Mouse (Mus musculus) cortical plate, adult 2 months (tissue): ENCODE data around the gene Dlx2. TPM values are rescaled to one million over a fixed set of nuclear protein-coding genes. Genes with fewer than 3 reads are reported as not detected.

ENCODE experiments used
- H3K27ac ChIP-seq: fragments of 200-500 bp; 2 replicates; pipeline ENCODE4 v1.5.1; 2012; ENCODE audit warnings: low read length, control low read depth, inconsistent platforms; ENCODE audit not compliant: insufficient read depth
- H3K4me1 ChIP-seq: fragments of 200-500 bp; 2 replicates; pipeline ENCODE4 v1.6.1; 2011; ENCODE audit warnings: low read length; ENCODE audit not compliant: control insufficient read depth, insufficient read depth
- H3K4me3 ChIP-seq: fragments of 200-500 bp; 2 replicates; pipeline ENCODE4 v1.5.1; 2011; ENCODE audit warnings: mild to moderate bottlenecking, low read length, control low read depth; ENCODE audit not compliant: insufficient read depth
- CTCF ChIP-seq: fragments of 200-500 bp; IDR thresholded peaks from 2 replicates; pipeline ENCODE4 v1.5.1; 2011; ENCODE audit warnings: mild to moderate bottlenecking, control low read depth, low read length; ENCODE audit not compliant: insufficient read depth; ENCODE audit errors: extremely low read depth
- POLR2A ChIP-seq: fragments of 200-500 bp; IDR thresholded peaks from 2 replicates; pipeline ENCODE4 v1.6.1; 2011; ENCODE audit warnings: mild to moderate bottlenecking, low read length, control low read depth; ENCODE audit not compliant: insufficient read depth; ENCODE audit errors: extremely low read depth
- polyA plus RNA-seq: library from polyadenylated mRNA; depleted of rRNA; stranded (reverse); fragments of >200 nt; gene quantifications from 2 replicates; pipeline ENCODE4 v1.2.3, GENCODE M21; 2012; rRNA removed

Gene Dlx2
- polyA plus RNA-seq, 1 experiment, result 4.2 TPM

DNA sequence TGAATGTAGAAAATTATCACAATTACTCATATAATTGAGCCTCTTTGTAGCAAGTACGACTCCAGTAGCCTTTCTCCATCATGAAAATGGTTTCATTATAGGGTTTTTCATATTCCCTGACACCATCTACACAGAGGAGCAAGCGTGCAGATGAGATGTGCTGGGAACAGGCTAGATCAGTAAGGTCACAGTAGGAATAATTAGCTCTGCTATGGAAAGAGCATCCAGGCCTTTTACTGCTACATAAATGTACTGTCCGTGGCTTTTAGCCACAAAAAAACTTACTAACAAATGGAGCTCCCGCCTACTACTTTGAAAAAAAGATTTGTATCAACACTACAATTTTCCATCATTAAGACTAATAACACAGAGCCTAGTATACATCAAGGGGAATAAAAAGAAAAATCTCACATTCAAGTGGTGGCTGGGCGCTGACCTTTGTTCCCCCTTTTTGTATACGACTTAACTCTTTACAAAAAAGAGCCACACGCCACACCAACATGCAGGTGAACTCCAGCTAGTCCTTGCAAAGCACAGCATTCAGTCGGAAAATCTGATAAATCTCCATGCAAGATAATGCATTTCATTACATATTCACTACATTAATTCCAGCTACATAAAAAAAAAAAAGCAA lies 29.0 kb downstream of the Dlx2 start:
- H3K4me3 ChIP-seq, result no peak overlapping the region
- TF ChIP-seq POLR2A (no peak), CTCF (no peak)
- no peak overlapping the region for H3K27ac ChIP-seq
- no peaks in the 10 kb centered on the region for H3K4me1 ChIP-seq

DNA sequence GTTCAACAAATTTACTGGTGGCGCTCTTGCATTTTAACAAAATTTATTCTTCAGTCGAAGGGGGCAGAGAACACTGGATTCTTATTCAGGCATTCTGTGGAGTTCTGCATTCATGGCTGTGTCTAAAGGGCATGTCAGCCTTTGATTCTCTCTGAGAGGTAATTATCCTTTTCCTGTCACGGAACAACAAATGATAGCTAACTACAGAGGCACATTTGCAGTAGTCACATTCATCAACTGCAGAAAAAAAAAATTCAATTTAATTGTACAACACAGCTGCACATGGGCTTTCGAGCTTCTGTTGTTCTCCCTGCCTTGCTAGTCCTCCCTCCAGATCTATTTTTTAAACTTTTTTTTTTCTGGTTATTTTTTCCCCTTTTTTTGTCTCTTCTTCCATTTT lies 29.6 kb downstream of the Dlx2 start:
- no peak overlapping the region for H3K27ac ChIP-seq
- H3K4me3 ChIP-seq, result no peak overlapping the region
- no peaks in the 10 kb centered on the region for H3K4me1 ChIP-seq
- TF ChIP-seq POLR2A, result no peak
- no peak for TF ChIP-seq CTCF

DNA sequence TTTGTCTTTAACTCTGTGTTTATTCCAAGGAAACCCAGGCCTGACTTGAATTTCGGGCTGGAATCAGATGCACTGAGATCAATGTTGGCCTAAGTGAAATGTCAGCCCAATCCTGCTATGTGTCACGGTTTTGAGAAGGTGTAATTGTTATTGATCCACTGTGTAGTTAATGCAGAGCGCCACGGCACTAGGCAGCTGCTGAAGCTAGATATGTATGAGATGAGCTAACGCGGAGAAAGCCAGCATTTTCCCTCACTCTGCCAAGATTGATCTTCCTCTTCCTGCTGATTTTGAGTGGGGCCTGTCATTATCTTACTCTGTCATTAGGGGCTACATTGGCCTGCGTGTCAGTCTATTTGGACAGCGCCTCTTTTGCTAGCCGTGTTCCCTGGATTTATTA lies 34.2 kb downstream of the Dlx2 start:
- Histone ChIP-seq H3K4me1 (no peaks in the 10 kb centered on the region), H3K4me3 (no peak overlapping the region), H3K27ac (no peak overlapping the region)
- TF ChIP-seq POLR2A (no peak), CTCF (no peak)

DNA sequence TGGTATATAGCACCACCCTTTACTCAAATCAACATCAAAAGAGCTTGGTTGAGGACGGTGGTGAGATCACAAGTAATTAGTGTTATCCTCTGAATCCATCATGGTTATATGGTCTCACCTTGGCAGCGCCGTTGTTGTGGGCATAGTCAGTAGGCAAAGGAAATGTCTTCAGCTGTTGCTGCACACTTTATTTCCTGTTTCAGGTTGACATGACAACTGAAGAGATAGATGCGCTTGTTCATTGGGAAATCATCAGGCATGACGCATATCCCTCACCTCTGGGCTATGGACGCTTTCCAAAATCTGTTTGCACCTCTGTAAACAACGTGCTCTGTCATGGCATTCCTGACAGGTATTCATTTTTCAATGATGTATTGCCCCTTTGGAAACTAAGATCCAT lies 35.3 kb downstream of the Dlx2 start:
- H3K4me3 ChIP-seq, result no peak overlapping the region
- no peaks in the 10 kb centered on the region for H3K4me1 ChIP-seq
- TF ChIP-seq CTCF, result no peak
- TF ChIP-seq POLR2A, result no peak
- H3K27ac ChIP-seq, result no peak overlapping the region

DNA sequence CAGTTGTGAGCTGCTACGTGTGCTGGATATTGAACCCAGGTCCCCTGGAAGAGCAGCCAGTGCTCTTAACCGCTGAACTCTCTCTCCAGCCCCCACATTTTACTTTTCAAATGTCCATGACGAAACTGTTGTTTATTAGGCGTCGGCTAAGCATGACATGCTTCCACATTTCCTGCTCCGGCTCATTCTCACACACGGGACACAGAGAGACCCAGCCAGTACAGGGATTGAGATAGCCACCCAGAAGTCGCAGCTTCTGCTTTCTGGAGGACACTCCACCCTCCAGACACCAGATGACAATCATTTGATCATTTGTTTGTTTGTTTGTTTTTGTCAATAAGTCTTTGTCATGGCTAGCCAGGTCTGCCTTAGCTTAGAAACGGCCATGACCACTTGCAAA lies 41.7 kb downstream of the Dlx2 start:
- Histone ChIP-seq H3K4me3 (no peak overlapping the region), H3K4me1 (no peaks in the 10 kb centered on the region), H3K27ac (no peak overlapping the region)
- TF ChIP-seq POLR2A, result no peak
- no peak for TF ChIP-seq CTCF

DNA sequence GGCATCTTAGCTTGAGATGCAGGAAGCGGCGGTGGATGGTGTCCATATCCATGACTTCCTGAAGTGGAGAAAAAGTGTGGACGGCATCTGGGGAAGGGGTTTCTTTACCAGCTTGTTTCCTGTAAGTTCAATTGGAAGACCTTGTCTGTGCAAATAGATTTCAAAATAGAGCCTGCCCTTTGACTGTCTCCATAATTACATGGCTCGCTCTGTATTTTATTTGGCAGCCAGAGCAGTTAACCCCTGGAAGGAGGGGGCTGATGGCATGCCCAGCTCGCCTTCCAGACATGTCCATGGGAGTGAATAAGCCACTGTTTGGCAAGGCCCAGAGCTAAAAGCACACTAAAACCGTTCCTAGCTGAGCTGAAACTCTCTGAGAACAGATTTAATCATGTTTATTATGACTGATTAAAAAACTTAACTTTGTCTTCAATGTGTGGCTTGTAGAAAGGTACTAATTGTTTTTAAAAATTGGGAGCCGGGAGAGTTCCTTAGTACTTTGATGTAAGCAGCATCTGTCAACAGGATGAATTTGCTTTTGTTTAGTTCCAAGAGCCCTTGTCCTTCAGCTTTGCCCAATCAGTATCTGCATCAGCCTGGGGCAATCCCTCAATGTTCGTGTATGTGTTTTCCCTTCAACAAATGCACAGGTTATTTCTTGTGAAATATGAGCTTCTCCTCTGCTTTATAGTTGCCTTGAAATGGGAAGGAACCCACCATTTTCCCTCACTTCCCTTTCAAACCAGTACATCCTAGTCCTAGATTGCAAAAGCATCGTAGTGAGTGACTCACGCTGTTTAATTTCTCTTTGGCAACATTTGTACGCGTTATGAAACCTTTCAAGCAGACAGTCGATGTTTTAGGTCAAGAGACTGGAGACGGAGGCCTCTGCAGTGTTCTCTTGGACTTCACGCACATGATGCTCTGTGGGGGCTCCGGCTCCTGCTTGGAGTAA lies 47.0 kb downstream of the Dlx2 start:
- no peak overlapping the region for H3K27ac ChIP-seq
- no peaks in the 10 kb centered on the region for H3K4me1 ChIP-seq
- TF ChIP-seq CTCF, result no peak
- TF ChIP-seq POLR2A, result no peak
- no peak overlapping the region for H3K4me3 ChIP-seq

DNA sequence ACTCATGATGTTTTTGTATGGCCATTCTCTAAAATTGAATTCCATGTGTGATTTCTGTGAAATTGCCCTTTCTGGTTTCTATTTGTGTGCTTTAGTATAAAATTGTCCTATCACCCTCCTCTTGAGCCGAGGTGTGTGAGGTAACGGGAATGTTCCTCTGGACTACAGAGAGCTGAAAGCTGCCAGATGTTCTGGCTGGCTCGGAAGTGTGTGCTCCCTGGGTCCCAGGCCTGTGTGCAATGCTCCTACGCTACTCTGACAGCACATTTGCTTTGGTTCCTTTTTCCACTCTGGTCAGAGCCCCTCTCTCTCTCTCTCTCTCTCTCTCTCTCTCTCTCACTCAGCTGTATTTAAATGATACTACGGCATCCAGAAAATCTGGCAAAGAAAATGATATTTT lies 49.4 kb downstream of the Dlx2 start:
- no peak for TF ChIP-seq CTCF
- no peak for TF ChIP-seq POLR2A

DNA sequence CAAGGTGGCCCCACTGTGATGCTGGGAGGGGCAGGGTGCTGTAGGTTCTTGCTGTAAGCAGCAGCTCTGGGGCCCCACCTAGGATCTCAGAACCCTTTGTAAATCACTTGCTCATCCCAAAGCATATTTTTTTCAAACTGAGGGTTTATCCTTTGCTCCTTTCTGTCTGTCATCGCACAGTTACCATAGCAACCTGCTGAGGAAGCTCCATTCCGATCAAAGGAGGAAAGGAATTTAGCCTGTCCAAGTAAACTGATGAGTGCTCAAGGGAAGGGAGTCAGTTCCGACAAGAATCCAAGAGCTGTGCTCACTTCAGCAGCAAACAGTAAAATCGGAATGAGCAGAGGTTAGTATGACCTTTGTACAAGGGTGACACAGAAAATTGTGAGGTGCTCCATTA lies 51.6 kb downstream of the Dlx2 start:
- no peak overlapping the region for H3K27ac ChIP-seq
- no peak for TF ChIP-seq POLR2A
- no peak for TF ChIP-seq CTCF
- H3K4me3 ChIP-seq, result no peak overlapping the region
- no peaks in the 10 kb centered on the region for H3K4me1 ChIP-seq

More for the DNA sequence above, 49.4 kb downstream of the Dlx2 start:
- Histone ChIP-seq H3K27ac (no peak overlapping the region), H3K4me3 (no peak overlapping the region), H3K4me1 (no peaks in the 10 kb centered on the region)

DNA sequence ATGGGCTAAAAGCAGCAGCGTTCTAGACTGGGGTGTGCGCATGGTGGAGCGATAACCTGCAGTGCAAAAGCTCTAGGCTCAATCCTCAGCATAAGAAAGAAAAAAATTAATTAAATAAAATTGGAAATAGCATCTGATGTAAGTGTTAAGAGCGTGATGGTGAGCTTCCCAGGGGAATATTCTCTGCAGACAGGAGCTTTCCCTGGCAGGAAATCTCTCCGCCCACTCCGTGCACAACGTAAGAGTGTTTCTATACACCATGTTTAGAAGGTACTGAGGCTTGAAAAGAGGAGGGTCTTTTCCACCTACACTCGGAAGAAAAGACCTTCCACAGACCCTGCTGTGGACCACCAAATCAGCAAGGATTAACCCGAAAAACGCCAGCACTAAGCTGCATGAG lies 52.1 kb downstream of the Dlx2 start:
- TF ChIP-seq POLR2A (no peak), CTCF (no peak)
- Histone ChIP-seq H3K4me3 (no peak overlapping the region), H3K27ac (no peak overlapping the region), H3K4me1 (no peaks in the 10 kb centered on the region)

Other genes with a start within 250 kb of the Dlx2 start
- gene Slc25a12, start 179.0 kb downstream of the Dlx2 start, polyA plus RNA-seq, result 111 and 113 TPM in 2 replicates
- gene Hat1, start 157.8 kb downstream of the Dlx2 start, polyA plus RNA-seq, result 16.5 and 17.7 TPM in 2 replicates
- gene Metap1d, start 93.5 kb downstream of the Dlx2 start, polyA plus RNA-seq, result 40.9 and 41.5 TPM in 2 replicates
- gene Dlx1, start 18.6 kb downstream of the Dlx2 start, polyA plus RNA-seq, result 26.7 and 27.8 TPM in 2 replicates
- 23.1 and 24.2 TPM in 2 replicates for gene Itga6, start 198.9 kb upstream of the Dlx2 start, polyA plus RNA-seq